Mouse (Mus musculus): ENCODE results near the gene Acnat2. TPM values are rescaled to one million over a fixed set of nuclear protein-coding genes. Genes with fewer than 3 reads are reported as not detected.
"Not testable (repeated sequence)": the region's sequence is repeated elsewhere in the genome, so short reads cannot be mapped to it uniquely, and the experiment has no call there.

Acnat2 gene
- polyA plus RNA-seq, 1 experiment = not detected

- H3K27me3 ChIP-seq (ENCODE audit: control insufficient read depth, insufficient read depth, low read length) = no peaks in the 10 kb centered on the region
- no peak overlapping the region for H3K27ac ChIP-seq (ENCODE audit: insufficient read depth, low read length)
- no peak for TF ChIP-seq POLR2A (IDR thresholded peaks at IDR 0.05; ENCODE audit: borderline replicate concordance, insufficient read depth, low read length)
- TF ChIP-seq CTCF (IDR thresholded peaks at IDR 0.05; ENCODE audit: borderline replicate concordance, insufficient read depth, low read depth, low read length) = no peak
- H3K4me3 ChIP-seq (replicated peaks; ENCODE audit: insufficient read depth, low read depth, low read length) = no peak overlapping the region
- 82% methylated on average over 2 of the region's 2 CpGs for WGBS
- no peak for DNase-seq
- H3K4me1 ChIP-seq (ENCODE audit: control insufficient read depth, insufficient read depth, low read length) = no peaks in the 10 kb centered on the region
These were observed 50.9 kb downstream of the Acnat2 start for GRCm38 (mm10) chr4:49357097-49357496.

- no peak for DNase-seq
- no peaks in the 10 kb centered on the region for H3K27me3 ChIP-seq (ENCODE audit: control insufficient read depth, insufficient read depth, low read length)
- TF ChIP-seq CTCF (IDR thresholded peaks at IDR 0.05; ENCODE audit: borderline replicate concordance, insufficient read depth, low read depth, low read length) (no peak), POLR2A (IDR thresholded peaks at IDR 0.05; ENCODE audit: borderline replicate concordance, insufficient read depth, low read length) (no peak)
- H3K4me3 ChIP-seq (replicated peaks; ENCODE audit: insufficient read depth, low read depth, low read length) = no peak overlapping the region
- WGBS = 97% methylated on average over 4 of the region's 4 CpGs
- H3K27ac ChIP-seq (ENCODE audit: insufficient read depth, low read length) = no peak overlapping the region
- H3K4me1 ChIP-seq (ENCODE audit: control insufficient read depth, insufficient read depth, low read length) = no peaks in the 10 kb centered on the region
These were observed 57.5 kb downstream of the Acnat2 start for GRCm38 (mm10) chr4:49350470-49350869.

DNA sequence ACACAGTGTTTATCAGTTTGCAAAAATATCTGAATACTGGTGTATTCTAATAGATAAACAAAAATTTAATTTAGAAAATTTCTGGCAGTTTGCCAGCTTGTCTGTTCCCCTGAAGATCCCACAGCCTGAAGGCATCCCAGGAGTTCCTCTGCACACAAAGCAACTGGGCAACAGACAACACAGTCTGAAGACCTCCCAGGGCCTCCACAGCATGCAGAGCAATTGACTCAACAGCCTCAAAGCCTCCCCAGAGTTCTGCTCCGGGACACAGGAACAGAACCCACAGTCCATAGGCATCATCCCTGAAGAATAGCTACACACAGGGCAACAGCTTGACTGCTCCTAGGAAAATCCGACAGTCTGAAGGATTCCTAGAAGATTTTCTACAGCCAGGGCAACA, 59.3 kb downstream of the Acnat2 start:
- no peak overlapping the region for H3K4me3 ChIP-seq (replicated peaks; ENCODE audit: insufficient read depth, low read depth, low read length)
- no peaks in the 10 kb centered on the region for H3K27me3 ChIP-seq (ENCODE audit: control insufficient read depth, insufficient read depth, low read length)
- no peak for TF ChIP-seq POLR2A (IDR thresholded peaks at IDR 0.05; ENCODE audit: borderline replicate concordance, insufficient read depth, low read length)
- no peak for TF ChIP-seq CTCF (IDR thresholded peaks at IDR 0.05; ENCODE audit: borderline replicate concordance, insufficient read depth, low read depth, low read length)
- no peaks in the 10 kb centered on the region for H3K4me1 ChIP-seq (ENCODE audit: control insufficient read depth, insufficient read depth, low read length)
- H3K27ac ChIP-seq (ENCODE audit: insufficient read depth, low read length) = no peak overlapping the region
- WGBS = 5% methylated on average over 2 of the region's 2 CpGs
- DNase-seq = no peak

DNA sequence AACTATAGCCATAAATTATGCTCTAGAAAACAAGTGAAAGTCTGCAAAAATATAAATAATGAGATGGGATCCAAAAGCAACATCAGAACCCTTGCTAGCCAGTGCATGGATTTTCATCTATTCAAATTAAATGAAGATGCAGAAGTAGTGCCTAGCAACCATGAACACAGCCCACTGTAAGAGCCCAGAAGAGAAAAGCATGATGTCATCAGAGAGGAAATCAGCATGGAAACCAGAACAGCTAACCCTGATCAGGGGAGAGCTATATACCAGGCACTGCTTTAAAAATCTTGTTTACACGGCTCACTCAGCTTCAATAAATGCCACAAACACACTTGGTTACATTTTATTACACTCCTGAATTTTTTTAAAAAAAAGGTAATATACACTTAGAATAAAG, 60.0 kb downstream of the Acnat2 start:
- H3K4me1 ChIP-seq (ENCODE audit: control insufficient read depth, insufficient read depth, low read length); H3K27me3 ChIP-seq (ENCODE audit: control insufficient read depth, insufficient read depth, low read length): not testable (repeated sequence)
- 20% methylated on average over 1 of the region's 1 CpGs for WGBS

DNA sequence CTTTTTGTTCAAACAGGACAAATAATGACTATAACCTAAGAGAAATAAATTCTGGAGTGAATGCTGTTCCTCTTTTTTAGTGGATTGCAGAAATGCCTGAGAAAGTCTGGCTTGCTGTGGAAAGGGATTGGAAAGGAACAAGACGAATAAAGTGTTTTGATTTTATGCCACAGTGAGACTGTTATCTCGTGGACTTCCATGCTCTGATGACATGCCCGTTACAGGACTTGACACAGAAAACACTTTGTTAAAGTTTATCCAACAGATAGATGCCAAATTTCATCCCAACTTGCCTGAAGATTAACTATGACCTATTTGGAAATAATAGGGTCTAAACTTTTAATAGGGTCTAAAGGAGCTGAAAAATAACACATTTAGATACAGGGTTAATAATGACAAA, 67.9 kb downstream of the Acnat2 start:
- H3K4me1 ChIP-seq (ENCODE audit: control insufficient read depth, insufficient read depth, low read length); H3K27ac ChIP-seq (ENCODE audit: insufficient read depth, low read length); DNase-seq; H3K27me3 ChIP-seq (ENCODE audit: control insufficient read depth, insufficient read depth, low read length); H3K4me3 ChIP-seq (replicated peaks; ENCODE audit: insufficient read depth, low read depth, low read length): not testable (repeated sequence)
- WGBS = 76% methylated on average over 3 of the region's 3 CpGs

More for the DNA sequence above, 60.0 kb downstream of the Acnat2 start:
- DNase-seq; H3K4me3 ChIP-seq (replicated peaks; ENCODE audit: insufficient read depth, low read depth, low read length); H3K27ac ChIP-seq (ENCODE audit: insufficient read depth, low read length): not testable (repeated sequence)

DNA sequence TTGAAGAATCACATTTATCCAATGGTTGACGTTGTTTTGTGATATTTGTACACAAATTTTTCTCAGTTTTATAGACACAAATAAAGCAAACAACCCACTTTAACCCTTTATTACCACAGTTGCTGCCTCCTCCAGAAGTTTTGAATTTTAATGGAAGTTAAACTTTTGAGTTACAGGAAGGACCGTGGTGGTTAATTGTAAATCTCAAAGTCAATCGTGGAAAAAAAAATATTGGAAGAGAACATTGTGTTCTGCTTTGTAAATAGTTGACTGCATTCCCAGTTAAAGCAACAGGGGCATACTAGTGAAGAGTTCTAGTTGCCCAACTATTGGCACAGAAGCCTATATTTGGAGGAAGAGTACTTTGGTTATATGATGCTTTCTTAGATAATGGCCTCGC, 70.0 kb downstream of the Acnat2 start:
- not testable (repeated sequence) for H3K27ac ChIP-seq (ENCODE audit: insufficient read depth, low read length); DNase-seq; H3K27me3 ChIP-seq (ENCODE audit: control insufficient read depth, insufficient read depth, low read length); H3K4me3 ChIP-seq (replicated peaks; ENCODE audit: insufficient read depth, low read depth, low read length); H3K4me1 ChIP-seq (ENCODE audit: control insufficient read depth, insufficient read depth, low read length)
- WGBS = 90% methylated on average over 3 of the region's 4 CpGs

Other genes starting within 250 kb of the Acnat2 start
- 0.11 and 0.17 TPM in 2 replicates for gene Acnat1, start 65.8 kb upstream of the Acnat2 start, polyA plus RNA-seq (2012; rRNA removed)
- 0.23 and 0.29 TPM in 2 replicates for gene Baat, start 98.4 kb upstream of the Acnat2 start, polyA plus RNA-seq (2012; rRNA removed)
- gene Mrpl50, start 112.9 kb upstream of the Acnat2 start, polyA plus RNA-seq (2012; rRNA removed) = 18.4 and 20.0 TPM in 2 replicates
- 4.6 and 5.0 TPM in 2 replicates for gene Zfp189, start 113.0 kb upstream of the Acnat2 start, polyA plus RNA-seq (2012; rRNA removed)
- 3.4 and 3.8 TPM in 2 replicates for gene Aldob, start 141.4 kb upstream of the Acnat2 start, polyA plus RNA-seq (2012; rRNA removed)
- gene Tmem246, start 189.7 kb upstream of the Acnat2 start, polyA plus RNA-seq (2012; rRNA removed) = 93.9 and 94.6 TPM in 2 replicates
- gene Rnf20, start 223.9 kb upstream of the Acnat2 start, polyA plus RNA-seq (2012; rRNA removed) = 56.9 and 62.7 TPM in 2 replicates